Mouse (Mus musculus) forebrain, postnatal 0 days (tissue): ENCODE results near the gene Gm10197. TPM values are rescaled to one million over a fixed set of nuclear protein-coding genes. Genes with fewer than 3 reads are reported as not detected.

Experiments
- ATAC-seq: fragments of 200-750 bp; cut with Nextera tagmentation; 2 replicates; pipeline ENCODE4 v1.8.0; 2017; ENCODE audit warnings: mild to moderate bottlenecking, moderate library complexity
- DNase-seq: peaks from one replicate; pipeline ENCODE4 v3.0.0-alpha.2; 2015
- H3K27ac ChIP-seq: fragments of 300-500 bp; sonication (generic); 2 replicates; pipeline ENCODE4 v1.5.1; 2014; ENCODE audit warnings: low read depth, mild to moderate bottlenecking, antibody characterized with exemption, low read length, moderate library complexity, mixed read lengths
- H3K27me3 ChIP-seq: fragments of 300-500 bp; sonication (generic); 2 replicates; pipeline ENCODE4 v1.6.1; 2014; ENCODE audit warnings: mild to moderate bottlenecking, low read length, mixed read lengths; ENCODE audit not compliant: insufficient read depth
- H3K36me3 ChIP-seq: fragments of 300-500 bp; sonication (generic); 2 replicates; pipeline ENCODE4 v1.6.1; 2014; ENCODE audit warnings: mild to moderate bottlenecking, moderate library complexity; ENCODE audit not compliant: insufficient read depth
- H3K4me1 ChIP-seq: fragments of 300-500 bp; sonication (generic); 2 replicates; pipeline ENCODE4 v1.6.1; 2014; ENCODE audit warnings: antibody characterized with exemption; ENCODE audit not compliant: insufficient read depth
- H3K4me2 ChIP-seq: fragments of 300-500 bp; sonication (generic); 2 replicates; pipeline ENCODE4 v1.6.1; 2014; ENCODE audit warnings: low read depth, mild to moderate bottlenecking, moderate library complexity
- H3K4me3 ChIP-seq: fragments of 300-500 bp; sonication (generic); 2 replicates; pipeline ENCODE4 v1.5.1; 2014; ENCODE audit warnings: low read depth, low read length, mixed read lengths
- H3K9ac ChIP-seq: fragments of 300-500 bp; sonication (generic); 2 replicates; pipeline ENCODE4 v1.6.1; 2014; ENCODE audit warnings: mild to moderate bottlenecking
- H3K9me3 ChIP-seq: fragments of 300-500 bp; sonication (generic); 2 replicates; pipeline ENCODE4 v1.6.1; 2016; ENCODE audit warnings: low read length
- CTCF ChIP-seq: sonication (generic); IDR thresholded peaks from 2 replicates; pipeline ENCODE4 v1.5.1; 2016; ENCODE audit warnings: antibody characterized with exemption, control low read depth, low read depth
- WGBS: fragments of 180-500 bp; shearing (Covaris S2); extraction: QIAGEN DNeasy Blood & Tissue Kit; methylation state at CpG from one replicate; pipeline ENCODE4 v1.1.7; 2014; 5-methylcytosine and 5-hydroxymethylcytosine counted together
- polyA plus RNA-seq: library from polyadenylated mRNA; unstranded; fragments of >200 nt; fragmentation: Nextera tagmentation; extraction: Ambion mirVana; gene quantifications from 2 replicates; pipeline ENCODE4 v1.2.1, GENCODE M21; 2015
- total RNA-seq: library from RNA; depleted of rRNA; stranded (reverse); fragments of >200 nt; gene quantifications from 2 replicates; pipeline ENCODE4 v1.2.3, GENCODE M21; 2014

The Gm10197 gene
- total and polyA plus RNA-seq, 2 experiments from 2014 or later, result not detected

GRCm38 (mm10) chr19:53392781-53393343 lies 21.3 kb upstream of the Gm10197 start:
- TF ChIP-seq CTCF, result no peak
- ATAC-seq, result no peak
- 50% methylated on average over 8 of the region's 8 CpGs for WGBS

GRCm38 (mm10) chr19:53391787-53392186 lies 20.2 kb upstream of the Gm10197 start:
- DNase-seq, result no peak
- no peaks in the 10 kb centered on the region for H3K9me3 ChIP-seq
- no peaks in the 10 kb centered on the region for H3K27me3 ChIP-seq
- peak overlapping the region; percentile 74 for H3K4me2 ChIP-seq
- no peak for TF ChIP-seq CTCF
- peaks cover 16% of the 10 kb centered on the region for H3K36me3 ChIP-seq
- no peak overlapping the region for H3K27ac ChIP-seq
- H3K9ac ChIP-seq, result peak overlapping the region; percentile 94
- peaks cover 7% of the 10 kb centered on the region; the same call in 1 of the 2 replicates for H3K4me1 ChIP-seq
- 83% methylated on average over 5 of the region's 5 CpGs for WGBS
- peak overlapping the region; percentile 89; the same call in 1 of the 2 replicates for H3K4me3 ChIP-seq
- ATAC-seq, result no peak

More at GRCm38 (mm10) chr19:53392781-53393343, 21.3 kb upstream of the Gm10197 start:
- peaks cover 5% of the 10 kb centered on the region; the same call in 1 of the 2 replicates for H3K36me3 ChIP-seq
- H3K9me3 ChIP-seq, result no peaks in the 10 kb centered on the region
- no peaks in the 10 kb centered on the region for H3K27me3 ChIP-seq
- peaks cover 7% of the 10 kb centered on the region; the same call in 1 of the 2 replicates for H3K4me1 ChIP-seq
- DNase-seq, result no peak
- no peak overlapping the region for H3K4me2 ChIP-seq
- H3K27ac ChIP-seq, result no peak overlapping the region
- no peak overlapping the region for H3K9ac ChIP-seq
- H3K4me3 ChIP-seq, result no peak overlapping the region

GRCm38 (mm10) chr19:53391386-53391785 lies 19.8 kb upstream of the Gm10197 start:
- no peak for ATAC-seq
- no peak for DNase-seq
- Histone ChIP-seq H3K4me2 (peak overlapping the region; percentile 74), H3K4me3 (peak overlapping the region; percentile 89), H3K27me3 (no peaks in the 10 kb centered on the region), H3K27ac (peak overlapping the region; percentile 93; the same call in 1 of the 2 replicates), H3K9me3 (no peaks in the 10 kb centered on the region), H3K36me3 (peaks cover 17% of the 10 kb centered on the region), H3K4me1 (peaks cover 7% of the 10 kb centered on the region; the same call in 1 of the 2 replicates), H3K9ac (peak overlapping the region; percentile 94)
- 53% methylated on average over 8 of the region's 8 CpGs for WGBS
- TF ChIP-seq CTCF, result no peak

- WGBS, result 1% methylated on average over 47 of the region's 48 CpGs
- no peak for TF ChIP-seq CTCF
- peak; percentile 97 for ATAC-seq
Observed at GRCm38 (mm10) chr19:53390495-53391007, 19.0 kb upstream of the Gm10197 start, which contains the start of gene Smndc1. TSS of gene Smndc1 (minus strand) at chr19:53390578.

GRCm38 (mm10) chr19:53389851-53390431 lies 18.4 kb upstream of the Gm10197 start:
- Histone ChIP-seq H3K27me3 (no peaks in the 10 kb centered on the region), H3K4me3 (peak overlapping the region; percentile 89), H3K9me3 (no peaks in the 10 kb centered on the region), H3K9ac (peak overlapping the region; percentile 94), H3K4me1 (peaks cover 7% of the 10 kb centered on the region; the same call in 1 of the 2 replicates), H3K4me2 (peak overlapping the region; percentile 72), H3K27ac (peak overlapping the region; percentile 98), H3K36me3 (peaks cover 26% of the 10 kb centered on the region)
- WGBS, result 1% methylated on average over 59 of the region's 59 CpGs
- TF ChIP-seq CTCF, result peak; percentile 31; the same call in 1 of the 2 replicates
- DNase-seq (no peak), ATAC-seq (peak; percentile 76)

More at GRCm38 (mm10) chr19:53390495-53391007, 19.0 kb upstream of the Gm10197 start, which contains the start of gene Smndc1:
- peaks cover 26% of the 10 kb centered on the region for H3K36me3 ChIP-seq
- peak within 1 kb of the TSS; percentile 74 for H3K4me2 ChIP-seq
- peak; percentile 100 for DNase-seq
- peak within 1 kb of the TSS; percentile 98 for H3K27ac ChIP-seq
- H3K4me1 ChIP-seq, result peaks cover 7% of the 10 kb centered on the region; the same call in 1 of the 2 replicates
- peak within 1 kb of the TSS; percentile 94 for H3K9ac ChIP-seq
- H3K4me3 ChIP-seq, result peak within 1 kb of the TSS; percentile 89
- no peaks in the 10 kb centered on the region for H3K27me3 ChIP-seq
- no peaks in the 10 kb centered on the region for H3K9me3 ChIP-seq

GRCm38 (mm10) chr19:53389417-53389816 lies 17.9 kb upstream of the Gm10197 start:
- H3K36me3 ChIP-seq, result peaks cover 26% of the 10 kb centered on the region
- TF ChIP-seq CTCF, result no peak
- WGBS, result 21% methylated on average over 6 of the region's 6 CpGs
- peak overlapping the region; percentile 89 for H3K4me3 ChIP-seq
- H3K9me3 ChIP-seq, result no peaks in the 10 kb centered on the region
- peak overlapping the region; percentile 98; the same call in 1 of the 2 replicates for H3K27ac ChIP-seq
- H3K4me2 ChIP-seq, result peak overlapping the region; percentile 72
- no peaks in the 10 kb centered on the region for H3K27me3 ChIP-seq
- peak overlapping the region; percentile 94 for H3K9ac ChIP-seq
- ATAC-seq (no peak), DNase-seq (no peak)
- H3K4me1 ChIP-seq, result peaks cover 7% of the 10 kb centered on the region; the same call in 1 of the 2 replicates

GRCm38 (mm10) chr19:53383336-53383735 lies 11.8 kb upstream of the Gm10197 start:
- Histone ChIP-seq H3K27me3 (no peaks in the 10 kb centered on the region), H3K9ac (no peak overlapping the region), H3K4me2 (no peak overlapping the region), H3K9me3 (no peaks in the 10 kb centered on the region), H3K36me3 (peaks cover 71% of the 10 kb centered on the region), H3K4me3 (no peak overlapping the region), H3K27ac (no peak overlapping the region), H3K4me1 (no peaks in the 10 kb centered on the region)
- TF ChIP-seq CTCF, result no peak
- DNase-seq (no peak), ATAC-seq (no peak)
- WGBS, result 96% methylated on average over 15 of the region's 15 CpGs
